Mouse (Mus musculus): ENCODE results near the gene Svep1.

GRCm38 (mm10) chr4:58149186-58149585 lies 57.5 kb downstream of the Svep1 start:
- TF ChIP-seq POLR2A (IDR thresholded peaks at IDR 0.05; ENCODE audit: insufficient read length, low read depth), result no peak
- no peak for TF ChIP-seq POLR2AphosphoS2 (IDR thresholded peaks at IDR 0.05; ENCODE audit: insufficient read length, low read depth)
- TF ChIP-seq USF1 (IDR thresholded peaks at IDR 0.05; ENCODE audit: low read depth), result no peak
- TF ChIP-seq MYOD1 (IDR thresholded peaks at IDR 0.05; ENCODE audit: control insufficient read depth in 1 of 3, insufficient read length in 2 of 3, low read depth in 2 of 3), result no peak
- no peak for TF ChIP-seq MAX (IDR thresholded peaks at IDR 0.05; ENCODE audit: low read depth)
- no peak for TF ChIP-seq MYOG (IDR thresholded peaks at IDR 0.05; ENCODE audit: control insufficient read depth in 1 of 3, insufficient read depth in 1 of 3, insufficient read length in 2 of 3, low read depth in 2 of 3)
